Mouse (Mus musculus) retina, embryonic 14.5 days (tissue): ENCODE data around the gene Vmn1r1.
"Not testable (repeated sequence)": the region's sequence is repeated elsewhere in the genome, so short reads cannot be mapped to it uniquely, and the experiment has no call there.

Source experiments
- DNase-seq: peaks from one replicate; pipeline ENCODE4 v3.0.0-alpha.2; 2015; ENCODE audit warnings: low spot score

Gene Vmn1r1

DNA sequence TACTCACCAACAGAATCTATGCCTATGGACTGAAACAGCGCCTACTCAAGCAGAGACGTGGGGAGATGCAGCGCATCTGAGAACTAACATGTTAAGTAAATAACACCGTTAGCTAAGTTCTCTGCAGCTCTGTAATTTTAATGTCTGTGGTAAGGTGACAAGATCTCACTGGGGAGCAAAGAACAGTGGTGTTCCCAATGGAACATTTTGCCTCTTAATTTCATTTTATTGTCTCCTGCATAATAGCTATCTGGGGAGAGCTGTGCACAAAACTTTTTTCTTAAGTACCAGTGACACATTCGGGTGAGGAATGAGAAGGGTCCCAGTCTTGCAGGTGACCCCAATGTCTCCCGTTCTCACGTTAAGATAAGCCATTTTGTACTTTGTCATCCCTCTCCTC is at the start of gene Vmn1r1:
TSS of gene Vmn1r1 (minus strand) at position 101 of the 400 bp plus-strand sequence.
- no peak for DNase-seq

DNA sequence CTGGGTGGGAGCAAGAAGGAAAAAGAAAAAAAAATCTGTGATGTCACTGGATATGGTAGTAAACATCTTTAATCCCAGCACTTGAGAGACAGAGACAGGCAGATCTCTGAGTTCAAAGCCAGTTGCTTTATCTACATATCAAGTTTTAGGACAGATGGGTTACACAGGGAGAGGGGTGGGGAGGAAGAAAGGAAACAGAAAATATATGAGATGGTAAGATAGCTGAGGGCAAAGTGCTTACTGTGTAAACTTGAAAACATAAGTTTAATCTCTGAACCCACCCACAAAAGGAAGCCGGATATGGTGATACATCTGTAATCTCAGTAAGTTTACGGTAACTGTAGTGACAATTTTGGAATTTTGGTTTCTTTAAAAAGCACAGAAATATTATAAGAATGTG is 46.0 kb upstream of the Vmn1r1 start:
- no peak for DNase-seq

DNA sequence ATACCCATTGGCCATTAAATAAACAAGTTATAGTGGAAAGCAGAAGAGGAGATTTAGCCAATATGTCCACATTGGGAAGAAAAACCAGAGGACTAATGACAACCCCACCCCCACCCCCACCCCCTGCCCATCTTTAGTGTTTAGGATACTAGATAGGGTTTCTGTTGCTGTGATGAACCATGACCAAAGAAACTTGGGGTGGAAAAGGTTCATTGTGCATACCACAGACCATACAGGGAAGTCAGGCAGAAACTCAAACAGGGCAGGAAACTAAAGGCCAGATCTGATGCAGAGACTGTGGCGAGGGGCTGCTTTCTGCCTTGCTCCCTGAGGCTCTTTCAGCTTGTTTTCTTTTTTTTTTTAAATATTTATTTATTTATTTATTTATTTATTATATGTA is 28.3 kb upstream of the Vmn1r1 start:
- no peak for DNase-seq

GRCm38 (mm10) chr1:182191816-182192545 is 27.7 kb upstream of the Vmn1r1 start:
- no peak for DNase-seq

- DNase-seq = no peak
Measured at GRCm38 (mm10) chr1:182191181-182191580, 26.9 kb upstream of the Vmn1r1 start.

- DNase-seq = no peak
Measured at GRCm38 (mm10) chr1:182189669-182190440, 25.6 kb upstream of the Vmn1r1 start.

DNA sequence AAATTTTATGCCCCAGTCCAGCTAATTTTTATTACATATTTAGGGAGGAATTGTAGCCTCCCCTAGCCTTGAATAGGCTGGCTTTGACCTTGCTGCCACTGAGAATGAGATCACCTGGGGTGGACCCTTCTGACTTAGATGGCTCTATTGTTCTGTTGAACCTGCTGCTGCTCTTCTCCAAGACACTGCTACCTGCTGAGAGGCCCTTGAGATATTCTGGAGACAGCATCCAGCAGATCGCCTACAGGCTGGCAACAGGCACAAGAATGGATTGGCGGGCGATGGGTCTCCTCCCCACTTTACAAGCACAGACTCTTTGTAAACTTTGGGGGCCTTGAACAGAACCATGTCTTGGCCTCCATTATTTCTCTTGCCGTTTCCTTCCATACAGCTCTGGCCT is 18.2 kb upstream of the Vmn1r1 start:
- not testable (repeated sequence) for DNase-seq

DNA sequence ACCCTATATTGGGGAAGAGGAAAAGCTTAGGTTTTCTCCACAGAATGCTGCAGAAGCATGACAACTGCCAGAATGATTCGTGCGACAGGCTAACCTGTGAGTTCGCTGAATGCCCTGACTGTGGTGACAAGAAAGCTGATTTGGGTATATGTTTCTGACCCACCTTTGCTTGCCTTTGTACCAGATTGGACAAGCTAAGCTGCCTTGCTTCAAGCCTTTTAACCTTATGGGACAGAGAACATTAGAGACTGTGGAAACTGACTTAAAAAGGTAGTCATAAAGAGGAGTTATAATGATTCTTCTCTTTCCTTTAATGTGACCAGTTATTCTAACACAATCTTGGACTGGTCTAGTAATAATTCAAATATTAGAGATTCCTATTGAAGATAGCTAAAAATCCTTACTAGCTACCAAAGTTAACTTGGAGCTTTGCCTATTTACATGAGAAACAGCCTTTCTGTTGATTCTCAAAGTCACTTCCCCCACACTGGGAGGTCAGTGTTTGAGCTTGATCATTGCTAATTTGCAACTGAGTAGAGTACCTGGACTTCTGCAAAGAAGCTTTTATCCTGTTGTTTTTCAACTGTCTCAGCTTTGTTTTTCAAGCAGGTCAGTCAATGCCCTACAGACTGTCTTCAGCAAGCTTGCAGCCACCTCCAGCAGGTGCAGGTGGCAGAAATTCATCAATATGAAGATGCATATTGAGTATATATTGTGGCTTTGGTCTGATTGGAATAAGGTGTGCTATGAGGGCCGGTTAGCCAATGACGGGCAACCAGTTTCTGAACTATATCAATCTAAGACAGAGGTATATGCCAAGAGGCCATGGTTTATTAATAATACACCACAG is 17.4 kb upstream of the Vmn1r1 start:
- DNase-seq = no peak

GRCm38 (mm10) chr1:182176985-182177384 is 12.7 kb upstream of the Vmn1r1 start:
- not testable (repeated sequence) for DNase-seq

DNA sequence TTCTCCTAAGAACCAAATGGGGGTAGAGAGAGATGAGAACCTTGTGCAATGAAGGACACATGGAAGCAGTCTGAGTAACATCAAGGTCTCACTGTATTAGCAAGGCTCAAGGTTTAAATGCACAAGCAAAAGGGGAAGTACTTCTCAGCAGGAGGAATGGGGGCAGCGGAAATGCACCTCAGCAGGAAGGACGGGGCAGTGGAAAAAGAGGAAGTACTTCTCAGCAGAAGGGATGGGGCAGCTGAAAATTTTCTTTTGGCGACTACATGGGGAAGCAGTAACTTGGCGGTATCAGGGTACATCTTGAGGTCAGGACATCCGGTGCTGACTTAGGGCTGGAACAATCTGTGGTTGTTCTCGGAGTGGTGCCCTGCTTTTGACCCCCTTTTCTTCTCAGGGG is 5.9 kb upstream of the Vmn1r1 start:
- not testable (repeated sequence) for DNase-seq

DNA sequence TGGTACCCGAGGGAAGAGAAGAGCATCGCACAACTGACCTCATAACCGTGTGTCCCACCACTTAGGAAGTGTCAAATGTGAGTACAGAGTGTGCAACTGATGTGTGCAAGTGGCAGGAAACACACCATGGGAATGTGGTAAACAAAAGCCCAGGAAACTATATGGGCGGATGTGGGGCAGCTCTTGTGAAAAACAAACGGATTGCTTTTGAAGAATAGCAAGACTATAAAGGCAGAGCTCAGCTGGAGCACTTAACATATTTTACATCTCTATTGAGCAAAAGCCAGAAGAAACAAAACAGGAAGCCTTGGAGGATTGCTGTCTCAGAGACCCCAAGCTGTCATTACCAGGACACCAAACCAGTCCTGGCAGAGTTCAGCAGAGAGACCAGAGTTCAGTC is 1.3 kb downstream of the Vmn1r1 start:
- DNase-seq = no peak

DNA sequence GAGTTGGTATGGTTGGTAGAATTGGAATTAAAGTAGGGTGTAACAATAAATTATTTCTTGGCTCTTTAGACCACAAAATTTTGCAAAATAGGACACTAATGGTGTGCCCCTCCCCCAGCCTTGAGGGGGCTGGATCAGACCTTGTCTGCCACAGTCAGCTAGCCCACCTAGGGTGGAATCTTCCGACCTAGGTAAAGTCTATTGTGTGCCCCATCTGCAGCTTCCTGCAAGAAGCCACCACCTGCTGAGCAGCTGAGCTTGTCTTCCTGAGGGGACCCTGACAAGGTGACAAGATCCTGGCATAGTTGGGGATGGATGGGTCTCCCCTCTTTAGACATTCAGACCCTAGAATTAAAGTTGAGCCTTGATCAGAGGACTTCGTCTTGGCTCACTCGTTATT is 4.7 kb downstream of the Vmn1r1 start:
- no peak for DNase-seq

GRCm38 (mm10) chr1:182157734-182158133 is 6.6 kb downstream of the Vmn1r1 start:
- no peak for DNase-seq

DNA sequence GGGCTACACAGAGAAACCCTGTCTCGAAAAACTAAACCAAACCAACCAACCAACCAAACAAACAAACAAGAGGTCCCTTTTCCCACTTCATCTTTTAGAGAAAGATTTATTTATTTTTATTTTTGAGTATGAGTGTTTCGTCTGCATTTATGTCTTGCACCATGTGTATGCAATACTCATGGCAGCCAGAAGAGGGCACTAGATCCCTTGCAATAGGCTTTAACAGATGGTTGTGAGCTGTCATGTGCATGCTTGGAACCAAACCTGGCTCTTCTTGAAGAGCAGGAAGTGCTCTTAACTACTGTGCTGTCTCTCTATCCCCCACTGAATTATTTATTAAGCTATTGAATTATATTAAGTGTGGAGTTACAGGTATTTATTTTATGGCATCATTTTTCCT is 14.3 kb downstream of the Vmn1r1 start:
- peak; percentile 18 for DNase-seq

DNA sequence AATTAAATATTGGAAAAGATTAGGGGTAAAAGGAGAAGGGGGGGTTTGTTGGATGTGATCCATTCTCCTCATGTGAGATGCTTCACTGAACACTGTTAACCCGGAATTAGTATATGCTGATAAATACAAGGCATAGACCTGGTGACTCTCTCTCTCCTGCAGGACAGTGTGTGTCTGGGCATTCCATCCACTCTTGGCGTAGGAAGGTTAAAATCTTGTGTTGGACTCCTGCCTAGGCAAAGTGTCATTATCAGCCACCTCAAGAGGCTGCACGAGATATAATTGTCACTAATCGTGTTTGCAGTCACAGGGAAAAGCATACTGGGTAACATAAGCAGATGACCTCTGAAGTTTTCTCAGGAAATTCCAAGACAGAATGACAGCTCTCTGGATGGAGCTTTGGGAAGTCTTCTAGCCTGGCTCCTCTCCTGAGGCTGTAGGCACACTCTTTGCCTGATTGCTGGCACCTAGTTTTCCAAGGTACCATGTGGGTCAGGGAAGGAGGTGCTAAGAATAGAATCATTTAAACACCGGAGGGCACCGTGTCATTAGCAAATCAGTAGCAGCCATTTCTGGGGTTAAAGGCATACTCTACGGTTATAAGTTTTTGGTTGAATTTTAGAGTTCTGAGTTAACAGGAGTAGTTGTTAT is 15.3 kb downstream of the Vmn1r1 start:
- no peak for DNase-seq

DNA sequence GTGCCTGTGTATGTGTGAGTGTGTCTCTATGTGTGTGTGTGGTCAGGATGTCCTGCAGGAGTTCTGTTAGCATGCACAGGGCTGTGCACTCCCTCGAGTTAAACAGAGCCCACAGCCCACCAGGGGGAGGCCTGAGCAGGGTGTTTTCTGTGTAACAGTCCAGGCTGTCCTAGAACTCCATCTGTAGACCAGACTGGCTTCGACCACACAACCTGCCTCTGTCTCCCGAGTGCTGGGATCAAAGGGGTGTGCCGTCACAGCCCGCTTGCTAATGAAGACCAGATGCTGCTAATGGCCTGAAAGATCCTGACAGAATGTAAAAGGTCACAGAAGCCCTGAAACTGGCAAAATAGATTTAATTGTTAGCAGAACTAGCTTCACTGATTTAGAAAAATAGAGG is 18.7 kb downstream of the Vmn1r1 start:
- DNase-seq = no peak

DNA sequence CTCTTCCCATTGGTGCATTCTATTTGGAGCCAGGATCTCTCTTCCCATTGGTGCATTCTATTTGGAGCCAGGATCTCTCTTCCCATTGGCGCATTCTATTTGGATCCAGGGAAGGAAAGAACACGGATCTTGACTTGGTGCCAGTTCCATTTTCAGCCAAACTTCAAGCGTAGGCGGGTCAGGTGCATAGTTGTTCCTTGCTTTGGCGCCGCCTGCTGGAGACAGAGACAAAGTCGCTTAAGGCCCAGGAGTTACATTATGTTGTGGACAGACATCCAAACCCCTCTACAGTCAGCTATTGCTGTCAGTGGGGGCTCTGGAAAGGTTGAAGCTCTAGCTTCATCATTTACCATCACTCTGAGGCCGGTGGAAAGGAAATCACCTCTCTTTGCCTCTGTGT is 21.0 kb downstream of the Vmn1r1 start:
- peak; percentile 53 for DNase-seq

DNA sequence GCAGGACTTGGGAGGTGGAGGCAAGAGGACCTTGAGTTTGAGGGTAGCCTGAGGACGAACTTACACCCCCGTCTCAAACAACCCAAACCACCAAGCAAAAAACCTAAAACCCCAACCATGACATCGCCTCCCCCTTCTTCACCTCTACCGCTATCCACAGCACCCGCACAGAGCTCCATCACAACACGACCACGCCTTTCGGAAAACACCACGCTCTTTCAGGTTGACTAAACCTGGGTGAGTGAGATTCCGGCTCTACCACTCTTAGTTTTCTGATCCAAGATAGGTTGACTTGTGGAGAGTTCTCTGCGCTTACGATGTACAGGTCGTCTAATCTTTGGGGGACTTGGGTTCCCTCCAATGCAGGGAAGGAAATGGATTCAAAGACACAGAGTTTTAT is 21.6 kb downstream of the Vmn1r1 start:
- DNase-seq = no peak

DNA sequence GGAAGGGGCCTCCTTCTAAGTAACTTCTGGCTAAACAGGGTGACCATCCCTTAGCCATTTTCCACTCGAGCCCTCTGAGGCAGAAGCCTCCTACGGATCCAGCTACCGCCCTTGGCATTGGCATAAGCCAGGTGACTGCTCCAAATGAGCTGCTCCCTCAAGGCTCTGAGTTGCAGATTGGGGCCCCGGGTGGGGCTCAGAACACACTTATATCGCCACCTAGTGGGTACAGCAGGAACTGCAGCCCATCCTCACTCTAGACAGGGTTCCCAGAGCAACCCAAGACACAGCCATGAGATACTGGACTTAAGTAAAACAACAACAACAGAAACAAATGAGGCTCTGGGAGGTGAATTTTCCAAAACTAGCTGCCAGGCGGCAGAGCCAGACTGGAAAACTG is 23.9 kb downstream of the Vmn1r1 start:
- peak; percentile 94 for DNase-seq

DNA sequence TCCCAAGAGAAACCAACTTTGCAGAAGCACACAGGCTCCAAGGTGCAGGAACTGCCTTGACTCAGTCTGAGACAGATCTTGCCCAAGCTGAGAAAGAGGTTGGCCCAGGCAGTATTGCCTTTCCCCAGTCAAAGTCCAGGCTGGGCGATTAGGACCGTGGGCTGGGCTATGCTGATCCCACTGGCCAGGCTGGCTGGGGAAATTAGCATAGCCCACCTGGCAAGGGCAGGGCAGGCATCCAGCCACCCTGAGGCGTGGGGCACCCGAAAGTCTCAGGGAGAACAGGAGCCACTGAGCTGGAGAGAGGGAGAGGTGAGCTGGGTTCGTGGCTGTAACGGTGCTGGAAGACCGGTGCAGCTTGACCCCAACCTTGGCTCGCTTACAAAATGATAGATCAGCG is 24.3 kb downstream of the Vmn1r1 start:
- no peak for DNase-seq

DNA sequence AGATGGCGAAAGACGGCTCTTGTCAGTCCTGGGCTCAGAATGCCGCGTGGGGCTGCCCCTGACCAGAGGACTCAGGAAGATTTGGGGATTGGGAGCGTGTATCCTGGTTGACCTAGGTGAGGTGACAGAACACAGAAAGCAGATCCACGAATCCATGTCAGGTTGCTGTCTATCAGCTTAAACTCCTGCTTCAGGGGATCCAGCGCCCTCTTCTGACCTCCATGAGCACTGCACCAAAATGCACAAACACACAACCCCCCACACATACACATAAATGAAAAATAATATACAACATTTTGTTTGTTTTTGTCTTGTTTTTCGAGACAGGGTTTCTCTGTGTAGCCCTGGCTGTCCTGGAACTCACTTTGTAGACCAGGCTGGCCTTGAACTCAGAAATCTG is 26.1 kb downstream of the Vmn1r1 start:
- no peak for DNase-seq
